Mouse (Mus musculus) kidney, adult 9 months (tissue): Measurements from ENCODE around the gene Lpin1.

Experiments
- DNase-seq: peaks from one replicate; pipeline ENCODE4 v3.0.0; 2022

The Lpin1 gene

DNA sequence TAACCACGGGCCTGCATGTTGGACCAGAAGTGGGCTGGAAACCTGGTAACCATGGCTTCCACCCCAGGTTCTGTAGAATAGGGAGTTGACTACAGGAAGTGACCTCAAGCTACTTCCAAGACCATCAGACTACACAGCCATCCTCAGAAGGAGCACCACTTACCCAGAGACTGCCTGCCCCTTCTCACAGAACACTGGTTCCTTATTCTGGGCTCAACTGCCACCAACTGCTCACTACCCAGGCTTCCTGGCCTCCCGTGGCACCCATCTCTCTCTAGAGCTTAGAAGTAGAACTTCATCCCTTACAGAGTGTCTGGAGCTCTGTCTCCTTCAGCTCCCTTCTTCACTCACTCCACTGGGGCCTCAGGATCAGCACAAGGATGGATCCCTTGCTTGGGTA, at the start of gene Lpin1:
Gene Lpin1, minus strand, starts transcription at position 31 of the 400 bp plus-strand sequence.
- no peak for DNase-seq

DNA sequence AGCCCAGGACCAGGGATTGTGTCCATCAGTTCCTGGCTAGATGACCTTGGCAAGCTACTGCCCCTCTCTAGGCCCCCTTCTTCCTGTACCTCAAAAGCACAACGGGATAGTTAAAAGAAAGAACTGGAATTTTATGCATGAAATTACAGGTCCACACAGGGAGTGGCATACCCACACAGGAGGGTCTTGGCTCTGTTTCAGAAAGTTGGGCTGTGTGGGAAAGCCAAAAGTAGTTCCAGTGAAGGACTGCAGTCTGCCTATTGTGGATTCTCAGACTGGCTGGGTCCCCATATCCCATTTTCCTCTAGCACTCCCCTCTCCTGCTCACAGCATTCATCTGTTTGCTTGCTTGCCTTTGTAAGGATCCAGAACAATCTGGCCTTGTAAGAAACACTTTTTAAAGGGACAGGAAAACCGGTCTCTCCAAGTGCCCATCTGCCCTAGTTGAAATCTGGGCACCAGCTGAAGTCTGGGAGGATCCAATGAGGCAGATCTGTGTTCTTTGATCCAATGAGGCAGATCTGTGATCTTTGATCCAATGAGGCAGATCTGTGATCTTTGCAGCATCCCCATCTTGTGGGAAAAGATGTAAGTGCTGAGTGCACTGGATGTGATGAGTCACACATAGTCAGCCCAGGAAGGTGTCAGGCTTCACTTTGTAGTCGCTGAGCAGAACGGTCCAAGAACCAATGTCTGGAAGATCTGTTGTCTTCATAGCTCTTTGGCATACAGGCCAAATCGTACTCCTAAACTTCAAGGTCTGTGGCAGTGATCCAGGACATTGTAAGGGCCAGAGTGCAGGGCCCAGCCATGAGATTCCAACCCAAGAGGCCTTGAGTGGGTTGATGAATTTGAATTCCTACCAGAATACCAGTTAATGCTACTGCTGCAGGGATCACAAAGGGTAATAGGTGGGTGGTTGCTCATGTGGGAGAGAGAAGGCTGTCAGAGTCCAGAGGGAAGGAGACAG, 46.4 kb upstream of the Lpin1 start:
- DNase-seq = no peak

DNA sequence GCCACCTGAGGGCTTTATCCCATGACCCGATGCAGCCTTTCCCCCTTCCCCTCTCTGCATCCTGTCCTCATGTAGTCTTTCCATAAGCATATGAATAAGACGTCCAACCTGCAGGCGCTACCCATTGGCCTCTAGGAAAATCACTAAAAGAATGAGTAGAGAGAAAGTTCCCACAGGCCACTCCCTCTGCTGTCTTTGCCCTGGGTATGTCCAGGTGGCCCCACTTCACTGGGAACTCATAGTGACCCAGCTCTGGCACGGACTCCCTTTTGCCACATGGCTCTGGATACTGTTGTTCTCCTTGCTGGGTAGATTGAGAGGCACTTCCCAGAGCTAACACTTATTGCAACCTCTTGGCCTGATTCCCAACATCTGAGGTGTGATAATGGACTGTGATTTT, 44.8 kb upstream of the Lpin1 start:
- no peak for DNase-seq

DNA sequence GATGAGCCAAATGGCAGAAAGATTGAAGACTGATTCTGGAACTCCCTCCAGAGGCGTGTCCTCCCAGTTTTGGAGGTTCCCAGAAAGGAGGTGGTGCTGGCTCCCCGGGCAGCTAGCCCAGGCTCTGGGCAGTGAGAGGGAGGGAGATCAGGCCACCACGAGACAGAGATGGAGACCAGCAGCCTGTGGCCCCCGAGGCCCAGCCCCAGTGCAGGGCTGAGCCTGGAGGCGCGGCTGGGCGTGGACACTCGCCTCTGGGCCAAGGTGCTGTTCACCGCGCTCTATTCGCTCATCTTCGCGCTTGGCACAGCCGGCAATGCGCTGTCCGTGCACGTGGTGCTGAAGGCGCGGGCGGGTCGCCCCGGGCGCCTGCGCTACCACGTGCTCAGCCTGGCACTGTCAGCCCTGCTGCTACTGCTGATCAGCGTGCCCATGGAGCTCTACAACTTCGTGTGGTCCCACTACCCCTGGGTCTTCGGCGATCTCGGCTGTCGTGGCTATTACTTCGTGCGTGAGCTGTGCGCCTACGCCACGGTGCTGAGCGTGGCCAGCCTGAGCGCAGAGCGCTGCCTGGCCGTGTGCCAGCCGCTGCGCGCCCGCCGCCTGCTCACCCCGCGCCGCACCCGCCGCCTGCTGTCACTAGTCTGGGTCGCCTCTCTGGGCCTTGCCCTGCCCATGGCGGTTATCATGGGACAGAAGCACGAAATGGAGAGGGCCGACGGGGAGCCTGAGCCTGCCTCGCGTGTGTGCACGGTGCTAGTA, 42.7 kb upstream of the Lpin1 start, which contains the start of gene Ntsr2:
Gene Ntsr2, plus strand, starts transcription at position 51 of the 762 bp plus-strand sequence.
- DNase-seq = peak; percentile 85

DNA sequence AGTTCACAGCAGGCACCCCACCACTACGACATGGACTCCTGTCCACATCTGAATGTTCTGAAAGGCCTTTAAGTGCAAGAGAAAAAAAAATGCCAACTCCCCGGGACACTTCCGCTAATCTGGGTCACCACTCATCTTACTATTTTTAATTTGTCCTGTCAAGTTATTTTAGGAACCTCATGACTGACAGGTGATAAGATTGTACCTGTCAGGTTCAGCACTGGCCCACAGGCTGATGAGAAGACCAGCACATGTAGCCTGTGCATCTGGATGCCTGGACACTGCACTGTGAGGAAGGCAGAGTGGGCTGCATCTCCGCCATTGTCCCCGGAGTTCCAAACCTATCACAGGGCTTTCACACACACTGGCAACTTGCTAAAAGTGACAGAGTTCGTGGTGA, 39.1 kb upstream of the Lpin1 start:
- DNase-seq = no peak

DNA sequence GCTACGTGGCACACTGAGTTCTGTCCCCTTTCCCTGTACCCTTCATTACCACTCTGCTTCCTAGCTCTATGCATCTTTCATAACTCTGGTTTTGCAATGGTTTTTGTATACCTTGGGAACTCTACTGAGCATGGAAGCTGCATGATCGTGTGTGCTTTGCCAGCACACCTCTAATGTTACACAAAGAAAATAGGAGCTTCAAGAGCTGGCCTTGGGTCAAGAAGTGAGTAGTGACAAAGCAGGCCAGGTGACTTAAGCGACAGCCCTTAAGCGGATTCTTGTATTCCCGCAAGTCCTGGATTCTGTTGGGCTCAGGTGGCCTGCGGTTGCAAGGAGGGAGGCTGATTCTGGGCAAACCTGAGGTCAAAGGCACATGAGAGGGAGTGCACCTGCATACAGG, 37.5 kb upstream of the Lpin1 start:
- DNase-seq = no peak

DNA sequence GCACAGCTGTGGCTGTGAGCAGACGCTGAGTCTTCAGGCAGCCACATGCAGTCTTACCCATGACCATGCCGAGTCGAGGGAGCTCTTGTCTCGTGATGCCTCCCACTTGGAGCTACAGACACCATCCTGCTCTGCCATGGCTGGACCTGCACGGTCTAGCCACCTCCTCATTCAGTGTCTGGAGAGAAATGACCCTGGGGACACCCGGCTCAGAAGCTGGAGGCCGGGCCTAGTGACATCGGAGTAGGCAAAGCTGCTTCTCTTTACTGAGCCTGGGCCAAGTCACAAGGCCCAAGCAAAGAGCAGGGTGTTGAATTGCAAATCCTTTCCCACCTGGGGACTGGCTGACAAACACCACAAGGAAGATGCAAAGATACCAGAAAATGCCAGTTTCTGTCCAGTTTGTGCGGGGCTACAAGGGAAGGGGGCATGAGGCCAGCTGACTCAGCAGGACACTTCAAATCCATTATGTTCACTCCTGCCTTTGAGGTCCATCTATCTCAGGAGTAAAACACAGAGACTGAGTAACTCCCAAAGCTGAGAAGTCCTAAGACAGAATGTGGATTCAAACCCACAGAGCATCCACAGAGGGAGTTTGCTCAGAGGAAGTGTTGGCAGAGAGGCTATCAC, 36.1 kb upstream of the Lpin1 start:
- no peak for DNase-seq

DNA sequence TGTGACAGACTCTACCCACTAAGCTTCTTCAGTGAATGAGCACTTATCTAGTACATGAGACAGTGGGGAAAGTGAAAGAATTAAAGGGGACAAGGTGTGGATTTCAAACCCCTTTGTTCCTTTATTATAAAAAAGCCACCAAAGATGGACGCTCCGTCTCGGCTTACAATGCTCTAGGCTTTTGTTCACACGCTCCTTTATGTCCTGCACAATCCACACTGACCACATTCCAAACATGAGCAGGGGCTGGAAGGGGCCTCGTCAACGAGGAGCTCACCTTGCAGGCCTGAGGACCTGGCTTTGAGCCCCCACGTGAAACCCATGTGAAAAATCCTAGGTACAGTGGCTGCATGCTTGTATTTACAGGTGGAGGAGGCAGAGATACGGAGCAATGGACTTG, 33.9 kb upstream of the Lpin1 start:
- DNase-seq = no peak

DNA sequence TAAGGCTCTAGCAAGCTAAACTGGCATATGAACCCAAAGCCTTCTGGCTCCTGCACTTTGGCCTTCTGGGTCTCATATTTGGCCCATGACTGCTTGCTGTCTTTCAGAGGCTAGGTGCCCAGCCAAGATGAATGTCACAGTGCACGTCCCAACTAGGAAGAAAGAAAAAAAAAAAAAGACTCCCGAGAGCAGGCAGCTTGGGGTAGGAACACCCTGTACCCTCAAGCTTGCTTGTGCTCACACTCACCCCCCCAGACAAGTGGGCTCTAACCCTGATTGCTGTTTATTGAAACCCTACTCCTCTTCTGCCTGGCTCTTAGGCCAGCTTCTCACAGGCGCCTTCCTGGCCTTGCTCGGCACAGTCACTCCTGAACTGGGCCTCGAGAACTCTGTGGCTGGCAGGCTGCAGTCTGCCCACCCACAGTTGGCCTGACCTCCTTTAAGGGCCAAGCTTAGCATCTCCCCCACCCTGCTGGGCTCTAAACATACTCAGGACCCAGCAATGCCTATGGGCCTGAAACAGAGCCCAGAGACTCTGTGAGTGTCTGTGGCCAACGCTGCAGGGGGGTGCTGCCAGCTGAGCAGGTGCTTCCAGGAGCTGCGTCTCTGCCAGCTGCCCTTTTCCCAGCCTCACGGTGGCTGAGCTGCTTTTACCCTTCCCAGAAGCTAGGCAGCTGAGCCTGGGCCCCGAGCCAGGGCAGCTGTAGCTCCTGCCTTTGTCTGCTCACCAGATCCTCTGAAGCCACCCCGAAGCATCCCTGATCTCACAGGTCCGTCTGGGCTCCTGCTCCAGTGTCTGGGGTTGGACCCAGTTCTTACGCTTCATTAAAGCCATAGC, 33.0 kb upstream of the Lpin1 start:
- peak; percentile 55 for DNase-seq

DNA sequence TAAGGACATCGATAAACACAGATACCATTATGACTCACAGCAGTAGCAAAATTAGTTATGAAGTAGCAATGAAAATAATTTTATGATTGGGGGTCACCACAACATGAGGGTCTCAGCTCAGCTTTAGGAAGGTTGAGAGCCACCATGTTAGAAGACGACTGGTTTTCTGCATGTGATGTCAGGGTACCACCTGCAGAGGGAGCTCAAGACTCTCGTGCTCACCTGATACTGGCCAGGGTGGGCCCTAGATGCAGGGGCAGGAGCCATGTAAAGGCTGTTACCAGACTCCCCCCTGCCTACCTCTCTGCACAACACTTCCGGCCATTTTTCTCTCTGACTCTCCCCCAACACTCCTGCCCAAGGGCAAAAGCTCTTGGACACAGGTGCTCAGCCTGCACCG, 31.2 kb upstream of the Lpin1 start:
- DNase-seq = no peak

DNA sequence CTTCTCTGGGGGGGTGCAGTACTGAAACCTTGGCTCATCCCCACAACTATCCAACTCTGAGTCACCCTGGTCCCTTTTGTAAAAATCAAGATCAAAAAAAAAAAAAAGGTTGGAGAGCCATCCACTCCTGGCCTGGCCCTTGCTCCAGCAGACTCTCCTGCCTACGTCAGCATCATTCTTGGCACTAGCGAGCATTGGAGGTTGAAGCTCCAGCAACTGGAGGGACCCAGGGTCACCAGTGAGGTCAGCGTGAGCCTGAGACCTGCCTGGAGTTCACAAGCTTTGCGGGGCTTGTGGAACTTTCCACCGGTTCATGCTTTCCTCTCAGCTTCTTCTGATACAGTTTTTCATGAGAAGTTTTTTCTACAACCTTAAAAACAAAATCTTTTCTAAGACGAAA, 29.3 kb upstream of the Lpin1 start:
- DNase-seq = peak; percentile 63

DNA sequence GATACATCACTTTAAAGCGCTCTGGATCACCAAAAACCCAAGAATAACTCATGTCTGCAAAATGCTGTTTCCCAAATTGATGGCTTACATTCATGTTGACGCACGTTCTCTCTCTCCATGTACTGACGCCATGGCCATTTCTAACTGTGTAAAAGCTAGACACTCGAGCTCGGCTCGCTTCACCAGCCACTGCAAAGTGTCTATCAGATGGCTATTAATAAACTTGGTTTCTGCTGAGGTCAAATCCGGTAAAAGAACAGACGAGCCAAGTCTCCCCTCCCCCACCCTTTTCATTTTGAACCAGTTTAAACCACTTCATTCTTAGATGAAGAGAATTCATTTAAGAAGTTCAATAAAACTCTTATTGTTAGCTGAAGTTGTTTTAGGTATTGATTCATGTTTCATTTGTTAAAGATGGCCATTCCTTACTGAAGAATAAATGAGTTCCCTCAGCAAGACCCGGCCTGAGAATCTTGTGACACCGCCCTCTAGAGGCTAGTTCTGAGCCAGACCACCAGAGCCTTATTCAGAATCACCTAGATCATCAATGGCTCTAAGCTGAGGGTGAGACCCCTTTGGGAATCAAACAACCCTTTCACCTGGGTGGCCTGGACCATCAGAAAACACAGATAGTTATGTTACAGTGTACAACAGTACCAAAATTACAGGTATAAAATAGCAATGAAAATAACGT, 28.5 kb upstream of the Lpin1 start:
- DNase-seq = no peak

DNA sequence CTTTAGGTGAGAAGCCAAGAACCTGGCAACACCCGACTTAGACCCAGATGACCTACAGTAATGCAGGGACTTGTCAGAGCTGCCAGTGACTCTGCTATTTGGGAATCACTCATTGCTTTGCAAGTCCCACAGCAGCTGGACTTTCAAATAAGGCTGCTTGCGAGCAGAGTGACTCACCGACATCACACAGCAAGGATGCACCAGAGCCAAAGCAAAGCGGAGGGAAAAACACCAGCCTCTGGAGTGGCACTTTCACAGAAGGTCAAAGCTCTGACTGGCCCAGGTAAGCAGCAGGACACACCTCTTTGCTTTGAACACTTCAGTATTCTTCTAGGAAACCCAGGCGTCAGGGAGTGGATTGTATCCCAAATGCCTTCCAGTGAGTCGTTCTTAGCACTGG, 25.1 kb upstream of the Lpin1 start:
- DNase-seq = no peak

DNA sequence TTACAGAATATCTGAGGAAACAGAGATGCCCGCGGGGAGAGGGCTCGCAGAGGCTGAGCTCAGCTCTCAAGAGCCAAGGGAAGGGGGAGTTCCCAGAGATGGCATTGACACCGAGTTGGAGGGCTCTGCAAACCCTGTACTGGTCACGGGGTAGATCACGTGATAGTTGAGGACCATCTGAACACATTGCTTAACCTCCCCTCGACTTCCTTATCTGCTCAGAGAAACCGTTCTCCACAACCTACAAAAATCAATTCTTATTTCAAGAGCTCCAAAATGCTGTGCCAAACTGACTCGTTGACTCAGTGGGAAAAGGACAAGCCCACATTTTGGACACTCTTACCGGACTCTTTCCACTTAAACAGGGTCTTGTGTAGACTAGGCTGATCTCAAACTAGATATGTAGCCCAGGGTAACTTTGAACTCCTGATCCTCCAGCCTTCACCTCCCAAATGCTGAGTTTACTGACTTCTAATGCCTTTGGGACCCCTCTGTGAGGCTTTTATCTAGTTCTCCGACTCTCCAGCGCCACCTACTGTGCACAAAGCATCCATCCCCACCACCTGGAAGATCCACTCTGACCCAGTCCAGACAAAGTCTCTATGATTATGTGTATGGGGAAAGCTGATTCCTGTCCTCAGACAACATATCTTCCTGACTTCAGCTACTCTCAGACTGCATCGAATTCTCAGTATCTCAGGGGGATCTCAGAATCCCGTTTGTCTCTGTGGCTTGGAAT, 23.5 kb upstream of the Lpin1 start:
- peak; percentile 68 for DNase-seq

DNA sequence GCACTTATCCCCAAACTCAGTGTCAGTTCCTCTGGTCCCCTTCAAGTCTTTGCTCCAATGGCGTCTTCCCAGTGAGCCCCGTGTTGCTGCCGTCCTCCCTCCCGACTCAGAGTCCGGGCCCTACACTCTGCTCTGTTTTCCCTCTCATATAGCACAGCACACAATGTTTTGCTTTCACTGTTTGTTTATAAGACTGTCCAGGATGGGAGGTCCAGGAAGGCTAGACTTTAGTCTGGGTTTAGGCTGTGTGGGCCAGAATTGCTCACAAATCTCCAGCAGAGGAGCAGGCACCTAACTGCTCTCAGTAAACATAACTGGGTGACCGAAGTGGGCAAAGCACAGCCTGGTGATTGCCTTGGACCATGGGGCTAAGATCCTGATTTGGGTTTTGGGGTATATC, 22.5 kb upstream of the Lpin1 start:
- no peak for DNase-seq

DNA sequence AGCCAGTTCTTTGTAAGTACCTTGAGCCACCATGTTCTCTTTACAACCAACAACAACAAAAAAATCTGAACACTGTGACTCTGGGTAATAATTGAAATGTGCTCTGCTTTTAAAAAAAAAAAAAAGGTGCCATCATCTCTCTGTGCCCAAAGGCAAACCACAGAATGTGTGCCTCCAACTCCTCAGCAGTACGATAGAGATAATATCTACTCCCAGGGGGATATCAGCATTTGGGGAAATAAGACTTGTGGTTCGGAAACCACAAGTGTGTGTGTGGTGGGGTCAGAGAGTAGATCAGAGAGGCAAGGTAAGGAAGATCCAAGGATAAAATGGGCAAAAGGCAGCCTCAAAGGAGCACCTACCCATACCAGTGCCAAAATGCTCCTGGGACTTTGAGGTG, 20.7 kb upstream of the Lpin1 start:
- DNase-seq = no peak

DNA sequence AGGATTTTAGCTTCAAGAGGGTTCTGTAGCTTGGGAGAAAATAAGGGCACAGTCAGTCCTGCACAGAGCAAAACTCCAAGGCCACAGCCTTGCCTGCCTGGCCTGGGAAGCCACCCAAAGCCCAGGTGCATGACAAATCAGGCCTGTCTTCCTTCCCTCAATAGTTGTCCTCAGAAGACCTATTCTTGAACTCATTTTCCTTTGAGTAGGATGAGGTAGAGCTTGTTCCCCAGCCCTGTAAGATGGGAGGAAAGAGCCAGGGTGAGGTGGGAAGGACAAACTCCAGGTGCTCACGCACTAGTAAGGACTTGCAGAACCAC, 20.1 kb upstream of the Lpin1 start:
- no peak for DNase-seq

DNA sequence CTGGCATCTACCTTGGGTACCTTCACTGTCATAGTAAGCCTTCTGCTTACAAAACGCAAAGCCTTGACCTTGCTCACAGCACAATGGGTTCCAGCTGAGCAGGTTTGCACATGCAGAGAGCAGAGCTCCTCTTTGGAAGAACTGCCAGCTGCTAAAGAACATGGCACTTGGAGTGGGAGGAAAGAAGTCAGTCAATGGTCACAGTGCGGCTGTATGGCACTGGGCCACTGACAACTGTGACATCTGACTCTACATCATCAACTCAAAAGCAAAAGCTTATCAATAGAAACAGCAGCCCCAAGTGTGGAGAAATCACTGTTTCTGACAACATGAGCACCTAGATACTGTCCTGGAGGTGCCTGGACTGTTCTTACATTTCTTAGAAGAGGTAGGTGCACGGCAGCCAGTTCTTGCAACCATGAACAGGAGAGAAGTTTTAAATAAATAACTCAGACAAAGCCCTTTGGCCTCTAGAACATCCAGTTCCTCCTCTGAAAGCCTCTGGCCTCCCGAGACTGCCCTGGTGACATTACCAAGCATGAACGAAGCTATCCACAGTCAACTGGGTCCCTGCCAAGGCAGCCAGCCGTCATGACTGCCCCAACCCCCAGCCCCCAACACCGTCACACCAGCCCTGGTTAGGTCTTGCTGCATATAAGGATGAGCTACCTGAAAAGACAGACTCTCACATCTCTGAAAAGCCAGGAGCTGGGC, 19.5 kb upstream of the Lpin1 start:
- peak; percentile 93 for DNase-seq

DNA sequence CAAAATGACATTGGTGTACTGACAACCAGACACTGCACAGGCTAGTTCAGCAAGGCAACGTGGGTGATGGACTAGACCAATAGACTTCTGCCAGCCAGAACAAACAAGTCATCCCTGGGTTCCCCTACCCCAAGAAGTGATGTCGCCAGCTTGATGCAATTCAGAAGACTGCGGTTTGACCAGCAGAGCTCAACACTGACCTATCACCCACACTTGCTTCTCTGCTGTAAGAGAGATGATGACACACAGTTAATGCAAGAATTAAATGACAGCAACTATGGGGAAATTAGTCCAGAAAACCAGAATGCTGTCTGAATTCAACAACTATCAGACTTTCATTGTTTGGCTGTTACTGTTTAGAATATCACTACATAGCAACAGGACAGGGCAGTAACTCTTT, 9.5 kb upstream of the Lpin1 start:
- DNase-seq = no peak

DNA sequence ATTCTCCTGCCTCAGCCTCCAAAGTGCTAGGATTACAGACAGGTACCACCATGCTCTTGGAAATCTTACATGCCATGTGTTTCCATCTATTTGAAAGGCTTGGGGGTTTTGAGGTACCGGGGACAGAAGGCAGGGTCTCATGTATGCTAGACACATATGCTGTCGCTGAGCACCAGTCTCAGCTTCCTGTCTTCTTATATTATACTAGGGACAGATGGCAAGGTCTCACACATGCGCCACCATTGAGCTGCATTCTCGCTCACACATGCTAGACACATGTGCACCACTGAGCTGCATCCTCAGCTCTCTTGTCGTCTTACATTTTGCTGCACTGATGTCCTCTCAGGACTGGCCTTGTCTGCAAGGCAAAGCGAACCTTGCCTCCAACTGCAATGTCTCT, 8.7 kb upstream of the Lpin1 start:
- no peak for DNase-seq
